23 mouse cellular contexts compared by ENCODE assay signal in the genomic region with DNA sequence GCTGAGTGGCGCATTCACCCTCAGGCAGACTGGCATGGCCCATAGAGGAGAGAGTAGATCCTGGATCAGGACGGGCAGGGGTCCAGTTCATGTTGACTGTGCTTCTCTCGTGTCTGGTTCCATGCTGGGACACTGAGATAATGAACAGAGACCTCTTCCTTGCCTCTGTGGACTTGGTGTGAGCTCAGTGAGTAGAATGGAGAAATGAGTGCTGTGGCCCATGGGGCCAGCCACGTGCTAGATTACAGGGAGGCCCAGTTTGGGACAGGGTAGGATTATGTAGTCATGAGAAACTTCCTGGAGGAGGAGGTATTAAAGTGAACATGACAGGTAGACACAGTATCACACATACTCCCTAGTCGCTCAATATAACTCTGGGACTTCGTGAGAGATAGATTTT.
DNase-seq lines count a peak whose midpoint lies in the region; ATAC-seq and TF ChIP-seq lines count a peak whose summit lies in the region.
"Had no signal": no experiment of that assay in that cellular context is flagged by ENCODE, and none has a peak within 500 bp of the region (broad histone marks: within the 10 kb centered on the region; RNA-seq: fewer than 3 reads in every experiment).

No protein-coding gene starts in this region.

- no peak for TF ChIP-seq CTCF in bone marrow, adult 2 months (IDR thresholded peaks at IDR 0.05; ENCODE audit: control insufficient read depth, insufficient read depth, low read length)

- no peak for DNase-seq in midbrain, embryonic 14.5 days
- DNase-seq in liver: peak; percentile 54
- no peak for DNase-seq in layer of hippocampus, adult 11-12 months (ENCODE audit: low spot score)
- DNase-seq in heart, postnatal 36 days: no peak
- DNase-seq in left cerebral cortex, postnatal 14 days (ENCODE audit: low spot score in 2 of 2): no peak
- DNase-seq: adrenal gland, postnatal 10 days; B cell, adult 2 months; cerebellum, adult 11 months; cerebellum, adult 9-11 months; embryo, embryonic 11 days; gastrocnemius, postnatal 10 days; kidney, adult 2 months; kidney, postnatal 10 days; lung, adult 18-20 months; right cerebral cortex, postnatal 4 days had no signal

- intact Hi-C loops in heart, postnatal 36 days (cut with DNase I): no loop called here
- intact Hi-C loops in left cerebral cortex, postnatal 14 days (cut with DNase I): no loop called here

- H3K4me2 ChIP-seq in midbrain, embryonic 16.5 days (ENCODE audit: low read length): no peak overlapping the region
- H3K4me2 ChIP-seq in midbrain, embryonic 14.5 days (ENCODE audit: low read length): no peak overlapping the region
- H3K4me2 ChIP-seq in liver, embryonic 16.5 days (ENCODE audit: low read depth, low read length): peak overlapping the region; percentile 59
- H3K4me2 ChIP-seq: heart, embryonic 11.5 days had no signal

- 80% methylated on average over 6 of the region's 6 CpGs for WGBS in midbrain, embryonic 16.5 days
- WGBS in midbrain, embryonic 14.5 days: 79% methylated on average over 6 of the region's 6 CpGs
- WGBS in bone marrow, adult 2 months: 65% methylated on average over 6 of the region's 6 CpGs
- 39% methylated on average over 6 of the region's 6 CpGs for WGBS in liver, embryonic 16.5 days (ENCODE audit: insufficient replicate concordance)

- H3K36me3 ChIP-seq in midbrain, embryonic 16.5 days (ENCODE audit: control insufficient read depth, insufficient read depth, low read length): no peaks in the 10 kb centered on the region
- no peaks in the 10 kb centered on the region for H3K36me3 ChIP-seq in midbrain, embryonic 14.5 days (ENCODE audit: control insufficient read depth, insufficient read depth, low read length)
- H3K36me3 ChIP-seq in liver, embryonic 16.5 days (ENCODE audit: control insufficient read depth, insufficient read depth): no peaks in the 10 kb centered on the region
- H3K36me3 ChIP-seq: forebrain, embryonic 10.5 days; hindbrain, embryonic 10.5 days; midbrain, embryonic 15.5 days had no signal

- no peak overlapping the region for H3K9ac ChIP-seq in midbrain, embryonic 16.5 days (ENCODE audit: low read depth, low read length)
- H3K9ac ChIP-seq in midbrain, embryonic 14.5 days (replicated peaks; ENCODE audit: low read length): no peak overlapping the region
- peak overlapping the region; percentile 63 for H3K9ac ChIP-seq in liver, embryonic 16.5 days (ENCODE audit: low read depth, low read length)
- H3K9ac ChIP-seq: midbrain, embryonic 15.5 days had no signal

- no peak for TF ChIP-seq POLR2A in bone marrow, adult 2 months (IDR thresholded peaks at IDR 0.05; ENCODE audit: borderline replicate concordance, control insufficient read depth, low read depth, low read length)

- no peaks in the 10 kb centered on the region for H3K9me3 ChIP-seq in midbrain, embryonic 16.5 days (replicated peaks; ENCODE audit: control insufficient read depth, low read length, poor library complexity, severe bottlenecking)
- no peaks in the 10 kb centered on the region for H3K9me3 ChIP-seq in midbrain, embryonic 14.5 days (ENCODE audit: control insufficient read depth, low read length)
- H3K9me3 ChIP-seq in liver, embryonic 16.5 days (replicated peaks; ENCODE audit: control insufficient read depth, low read length): no peaks in the 10 kb centered on the region
- H3K9me3 ChIP-seq: forebrain, embryonic 10.5 days; hindbrain, embryonic 10.5 days; midbrain, embryonic 15.5 days had no signal

- H3K4me3 ChIP-seq in midbrain, embryonic 16.5 days (ENCODE audit: low read depth, low read length): no peak overlapping the region
- H3K4me3 ChIP-seq in midbrain, embryonic 14.5 days (replicated peaks; ENCODE audit: low read depth, low read length): no peak overlapping the region
- H3K4me3 ChIP-seq in bone marrow, adult 2 months (replicated peaks; ENCODE audit: control insufficient read depth, low read depth, low read length): no peak overlapping the region
- H3K4me3 ChIP-seq in liver, embryonic 16.5 days (ENCODE audit: low read depth, low read length): no peak overlapping the region
- H3K4me3 ChIP-seq: forebrain, embryonic 10.5 days; hindbrain, embryonic 10.5 days; midbrain, embryonic 15.5 days had no signal

- H3K27ac ChIP-seq in midbrain, embryonic 16.5 days (ENCODE audit: low read length): no peak overlapping the region
- no peak overlapping the region for H3K27ac ChIP-seq in midbrain, embryonic 14.5 days (replicated peaks; ENCODE audit: low read depth, low read length)
- H3K27ac ChIP-seq in bone marrow, adult 2 months (ENCODE audit: control insufficient read depth, insufficient read depth, low read depth, low read length, poor library complexity): peak overlapping the region; percentile 96
- H3K27ac ChIP-seq in liver, embryonic 16.5 days (ENCODE audit: low read length): peak overlapping the region; percentile 99
- H3K27ac ChIP-seq: forebrain, embryonic 10.5 days; hindbrain, embryonic 10.5 days had no signal

- peaks cover 12% of the 10 kb centered on the region for H3K4me1 ChIP-seq in midbrain, embryonic 16.5 days (ENCODE audit: control insufficient read depth, insufficient read depth, low read length)
- peaks cover 17% of the 10 kb centered on the region for H3K4me1 ChIP-seq in midbrain, embryonic 14.5 days (ENCODE audit: control insufficient read depth, insufficient read depth, low read length)
- peaks cover 2% of the 10 kb centered on the region; the same call in 1 of the 2 replicates for H3K4me1 ChIP-seq in bone marrow, adult 2 months (ENCODE audit: control insufficient read depth, insufficient read depth, low read length)
- peaks cover 61% of the 10 kb centered on the region for H3K4me1 ChIP-seq in liver, embryonic 16.5 days (ENCODE audit: control insufficient read depth, low read depth, low read length)

- H3K27me3 ChIP-seq in midbrain, embryonic 16.5 days (ENCODE audit: control insufficient read depth, insufficient read depth, low read depth, low read length): no peaks in the 10 kb centered on the region
- no peaks in the 10 kb centered on the region for H3K27me3 ChIP-seq in midbrain, embryonic 14.5 days (ENCODE audit: control insufficient read depth, insufficient read depth, low read length)
- H3K27me3 ChIP-seq in liver, embryonic 16.5 days (ENCODE audit: control insufficient read depth, insufficient read depth, low read depth, low read length): no peaks in the 10 kb centered on the region
- H3K27me3 ChIP-seq: CH12.LX; midbrain, embryonic 15.5 days had no signal

- ATAC-seq in midbrain, embryonic 16.5 days: 0 out of 2 replicates have a peak, but pooled peaks have one; percentile 21
- no peak for ATAC-seq in midbrain, embryonic 14.5 days (ENCODE audit: low FRiP score, low TSS enrichment)
- peak; percentile 19 for ATAC-seq in liver, embryonic 16.5 days (ENCODE audit: low read depth)

Comparison
In these comparisons a context has a peak if more than half of its experiments do, and no peak if none do; other contexts are left out.
1. H3K27ac ChIP-seq: peak in bone marrow, adult 2 months (single experiment) and liver, embryonic 16.5 days (single experiment); none in midbrain, embryonic 16.5 days (single experiment) and midbrain, embryonic 14.5 days (single experiment).